In genomic region chr13:48528123-48528871, GRCm38 (mm10) we compare ENCODE assay signal across 8 mouse cellular contexts. TPM values are rescaled to one million over a fixed set of nuclear protein-coding genes. Genes with fewer than 3 reads are reported as not detected.
DNase-seq lines count a peak whose midpoint lies in the region; ATAC-seq and TF ChIP-seq lines count a peak whose summit lies in the region.

No protein-coding gene starts in this region.

- WGBS in kidney, adult 2 months, result 55% methylated on average over 15 of the region's 15 CpGs
- WGBS in limb, embryonic 10.5 days, result 53% methylated on average over 15 of the region's 15 CpGs
- 55% methylated on average over 15 of the region's 15 CpGs for WGBS in midbrain, embryonic 15.5 days
- WGBS in stomach, postnatal 0 days, result 54% methylated on average over 15 of the region's 15 CpGs

- no peaks in the 10 kb centered on the region for H3K4me1 ChIP-seq in cortical plate, adult 2 months (ENCODE audit: control insufficient read depth, insufficient read depth, low read length)
- H3K4me1 ChIP-seq in kidney, adult 2 months (ENCODE audit: control insufficient read depth, insufficient read depth, low read length), result peaks cover 5% of the 10 kb centered on the region; the same call in 1 of the 2 replicates
- no peaks in the 10 kb centered on the region for H3K4me1 ChIP-seq in limb, embryonic 10.5 days
- H3K4me1 ChIP-seq in midbrain, embryonic 15.5 days, result peaks cover 2% of the 10 kb centered on the region; the same call in 1 of the 2 replicates
- no peaks in the 10 kb centered on the region for H3K4me1 ChIP-seq in stomach, postnatal 0 days (replicated peaks; ENCODE audit: control insufficient read depth, insufficient read depth)

- TF ChIP-seq POLR2A in cortical plate, adult 2 months (IDR thresholded peaks at IDR 0.05; ENCODE audit: extremely low read depth, insufficient read depth, low read length), result no peak
- no peak for TF ChIP-seq POLR2A in kidney, adult 2 months (IDR thresholded peaks at IDR 0.05; ENCODE audit: low read depth, low read length)

- DNase-seq in B cell, adult 2 months, result peak; percentile 72 to 75
- peak; percentile 71 for DNase-seq in WW6 (ENCODE audit: low read depth, low spot score)
- DNase-seq in kidney, adult 2 months, result peak; percentile 86
- DNase-seq in limb, embryonic 10.5 days (ENCODE audit: low spot score), result peak; percentile 64
- peak; percentile 61 for DNase-seq in stomach, postnatal 0 days (ENCODE audit: low spot score)

- peak; percentile 98 for ATAC-seq in granulocyte monocyte progenitor cell, adult 5-6 weeks (replicated peaks; ENCODE audit: poor library complexity, severe bottlenecking)
- peak; percentile 83 for ATAC-seq in midbrain, embryonic 15.5 days (replicated peaks)
- ATAC-seq in stomach, postnatal 0 days (ENCODE audit: low FRiP score, low TSS enrichment), result peak; percentile 79

- no peaks in the 10 kb centered on the region for H3K36me3 ChIP-seq in kidney, adult 2 months (ENCODE audit: control insufficient read depth, insufficient read depth, low read length)
- 0 out of 2 replicates have a peak, but pooled peaks cover under 1% of the 10 kb centered on the region for H3K36me3 ChIP-seq in limb, embryonic 10.5 days
- H3K36me3 ChIP-seq in midbrain, embryonic 15.5 days (replicated peaks), result no peaks in the 10 kb centered on the region
- H3K36me3 ChIP-seq in stomach, postnatal 0 days (ENCODE audit: control insufficient read depth, insufficient read depth, low read length), result no peaks in the 10 kb centered on the region

- no peak overlapping the region for H3K9ac ChIP-seq in midbrain, embryonic 15.5 days
- no peak overlapping the region for H3K9ac ChIP-seq in stomach, postnatal 0 days (ENCODE audit: low read length)

- no peak for TF ChIP-seq EP300 in stomach, postnatal 0 days (optimal IDR thresholded peaks at IDR 0.05)

- TF ChIP-seq CTCF in cortical plate, adult 2 months (IDR thresholded peaks at IDR 0.05; ENCODE audit: extremely low read depth, insufficient read depth, low read length), result peak; percentile 92
- TF ChIP-seq CTCF in kidney, adult 2 months (conservative IDR thresholded peaks at IDR 0.05; ENCODE audit: insufficient read depth, insufficient read length, low read depth, low read length), result peak; percentile 89
- peak; percentile 96 for TF ChIP-seq CTCF in stomach, postnatal 0 days (IDR thresholded peaks at IDR 0.05; ENCODE audit: low read depth)

- no peak overlapping the region for H3K4me3 ChIP-seq in cortical plate, adult 2 months (ENCODE audit: insufficient read depth, low read length)
- H3K4me3 ChIP-seq in kidney, adult 2 months (ENCODE audit: insufficient read depth, low read depth, low read length), result no peak overlapping the region
- no peak overlapping the region for H3K4me3 ChIP-seq in limb, embryonic 10.5 days
- H3K4me3 ChIP-seq in midbrain, embryonic 15.5 days, result no peak overlapping the region
- H3K4me3 ChIP-seq in stomach, postnatal 0 days (ENCODE audit: low read depth, low read length), result no peak overlapping the region

- no peaks in the 10 kb centered on the region for H3K27me3 ChIP-seq in kidney, adult 2 months (replicated peaks; ENCODE audit: control insufficient read depth, insufficient read depth, low read length)
- H3K27me3 ChIP-seq in limb, embryonic 10.5 days (ENCODE audit: low read depth, poor library complexity, severe bottlenecking), result no peaks in the 10 kb centered on the region
- no peaks in the 10 kb centered on the region for H3K27me3 ChIP-seq in midbrain, embryonic 15.5 days (replicated peaks)
- no peaks in the 10 kb centered on the region for H3K27me3 ChIP-seq in stomach, postnatal 0 days (ENCODE audit: control insufficient read depth, insufficient read depth, low read length)

- H3K27ac ChIP-seq in cortical plate, adult 2 months (ENCODE audit: insufficient read depth, low read length), result no peak overlapping the region
- no peak overlapping the region for H3K27ac ChIP-seq in kidney, adult 2 months (ENCODE audit: insufficient read depth, low read depth, low read length)
- H3K27ac ChIP-seq in limb, embryonic 10.5 days, result no peak overlapping the region
- H3K27ac ChIP-seq in midbrain, embryonic 15.5 days, result no peak overlapping the region
- H3K27ac ChIP-seq in stomach, postnatal 0 days (replicated peaks), result no peak overlapping the region

- H3K4me2 ChIP-seq in midbrain, embryonic 15.5 days, result no peak overlapping the region
- H3K4me2 ChIP-seq in stomach, postnatal 0 days (replicated peaks; ENCODE audit: low read depth), result no peak overlapping the region

- H3K9me3 ChIP-seq in limb, embryonic 10.5 days (replicated peaks), result no peaks in the 10 kb centered on the region
- no peaks in the 10 kb centered on the region for H3K9me3 ChIP-seq in midbrain, embryonic 15.5 days
- H3K9me3 ChIP-seq in stomach, postnatal 0 days (ENCODE audit: control insufficient read depth, low read length), result no peaks in the 10 kb centered on the region

RNA-seq across cellular contexts. Expression of gene A830005F24Rik, which starts 14.9 kb away (rescaled TPM):
- polyA plus RNA-seq in cortical plate, adult 2 months (2012; rRNA removed), result 1.3 and 1.6 TPM in 2 replicates
- total RNA-seq in granulocyte monocyte progenitor cell, adult 5-6 weeks (2014; fragmentation: Nextera tagmentation), result 1.6 and 3.5 TPM in 2 replicates
- 1.1 TPM in 1 of 2 replicates, not detected in the other for total RNA-seq in granulocyte monocyte progenitor cell, adult 5-6 weeks (2017)
- polyA plus RNA-seq in kidney, adult 2 months (2012; rRNA removed), result not detected in 2 replicates
- 2.4 TPM in 2 replicates for polyA plus RNA-seq in limb, embryonic 10.5 days (2016; fragmentation: Nextera tagmentation; extraction: Ambion mirVana)
- polyA plus RNA-seq in midbrain, embryonic 15.5 days (2015; fragmentation: Nextera tagmentation; extraction: Ambion mirVana), result 3.6 TPM in 2 replicates
- polyA plus RNA-seq in stomach, postnatal 0 days (2015; fragmentation: Nextera tagmentation; extraction: Ambion mirVana), result 0.36 and 0.56 TPM in 2 replicates

RNA-seq across cellular contexts. Expression of gene Zfp169, which starts 15.0 kb away (rescaled TPM):
- polyA plus RNA-seq in cortical plate, adult 2 months (2012; rRNA removed), result 13.9 and 14.0 TPM in 2 replicates
- total RNA-seq in granulocyte monocyte progenitor cell, adult 5-6 weeks (2014; fragmentation: Nextera tagmentation), result 16.2 and 18.7 TPM in 2 replicates
- 8.4 and 11.0 TPM in 2 replicates for total RNA-seq in granulocyte monocyte progenitor cell, adult 5-6 weeks (2017)
- polyA plus RNA-seq in kidney, adult 2 months (2012; rRNA removed), result 5.3 and 5.9 TPM in 2 replicates
- 3.3 and 5.1 TPM in 2 replicates for polyA plus RNA-seq in limb, embryonic 10.5 days (2016; fragmentation: Nextera tagmentation; extraction: Ambion mirVana)
- polyA plus RNA-seq in midbrain, embryonic 15.5 days (2015; fragmentation: Nextera tagmentation; extraction: Ambion mirVana), result 6.5 and 8.7 TPM in 2 replicates
- 1.3 and 1.9 TPM in 2 replicates for polyA plus RNA-seq in stomach, postnatal 0 days (2015; fragmentation: Nextera tagmentation; extraction: Ambion mirVana)
